Mouse (Mus musculus) C2C12 (cell line): ENCODE measurements around the gene Tbc1d30. TPM values are rescaled to one million over a fixed set of nuclear protein-coding genes. Genes with fewer than 3 reads are reported as not detected.

Experiments
- H3K27me3 ChIP-seq: one replicate; pipeline ENCODE4 v1.6.1; 2011; ENCODE audit not compliant: control insufficient read depth, insufficient read depth, insufficient read length
- H3K36me3 ChIP-seq: one replicate; pipeline ENCODE4 v1.6.1; 2011; ENCODE audit not compliant: control insufficient read depth, insufficient read depth
- H3K4me3 ChIP-seq: one replicate; pipeline ENCODE4 v1.5.1; 2011; ENCODE audit warnings: mild to moderate bottlenecking, control low read depth; ENCODE audit not compliant: poor library complexity, insufficient read depth, severe bottlenecking
- H3K79me2 ChIP-seq: one replicate; pipeline ENCODE4 v1.6.1; 2011; ENCODE audit not compliant: control insufficient read depth, insufficient read depth
- H3K79me3 ChIP-seq: one replicate; pipeline ENCODE4 v1.6.1; 2011; ENCODE audit warnings: low read depth, control low read depth
- H3ac ChIP-seq: one replicate; pipeline ENCODE3; 2011; ENCODE audit warnings: low read depth; ENCODE audit not compliant: control insufficient read depth, insufficient read length
- CEBPB ChIP-seq: IDR thresholded peaks from one replicate; pipeline ENCODE4 v1.6.1; 2011; ENCODE audit warnings: low read depth, mild to moderate bottlenecking, control low read depth, moderate library complexity
- CTCF ChIP-seq: IDR thresholded peaks from one replicate; pipeline ENCODE4 v1.5.1; 2011; ENCODE audit not compliant: control insufficient read depth, insufficient read depth, insufficient read length
- FOSL1 ChIP-seq: IDR thresholded peaks from one replicate; pipeline ENCODE4 v1.8.0; 2011; ENCODE audit warnings: mild to moderate bottlenecking, low read length; ENCODE audit not compliant: poor library complexity, insufficient read depth, severe bottlenecking
- MAX ChIP-seq: IDR thresholded peaks from one replicate; pipeline ENCODE4 v1.6.1; 2011; ENCODE audit warnings: mild to moderate bottlenecking, control low read depth
- MYOD1 ChIP-seq: IDR thresholded peaks from one replicate; pipeline ENCODE4 v1.6.1; 2011; ENCODE audit warnings: low read depth; ENCODE audit not compliant: control insufficient read depth, insufficient read length
- MYOG ChIP-seq: IDR thresholded peaks from one replicate; pipeline ENCODE4 v1.6.1; 2011; ENCODE audit not compliant: control insufficient read depth, insufficient read length; ENCODE audit errors: extremely low read depth
- USF1 ChIP-seq: IDR thresholded peaks from one replicate; pipeline ENCODE4 v1.6.1; 2011; ENCODE audit warnings: low read depth, mild to moderate bottlenecking, control low read depth, moderate library complexity
- long read RNA-seq, 2 experiments: library from polyadenylated mRNA; unstranded; transcript quantifications; one replicate each; pipeline ENCODE4 v2.0.0; 2019 to 2020
- polyA plus RNA-seq: library from polyadenylated mRNA; unstranded; fragments of >200 nt; fragmentation: generic; extraction: Trizol; gene quantifications from one replicate; pipeline ENCODE4 v1.2.1, GENCODE M21; 2012; ENCODE audit warnings: missing spikeins

Tbc1d30 gene
- polyA plus RNA-seq, result not detected
- long read RNA-seq, experiment 1, result 0 reads
- long read RNA-seq, experiment 2, result 0 reads

DNA sequence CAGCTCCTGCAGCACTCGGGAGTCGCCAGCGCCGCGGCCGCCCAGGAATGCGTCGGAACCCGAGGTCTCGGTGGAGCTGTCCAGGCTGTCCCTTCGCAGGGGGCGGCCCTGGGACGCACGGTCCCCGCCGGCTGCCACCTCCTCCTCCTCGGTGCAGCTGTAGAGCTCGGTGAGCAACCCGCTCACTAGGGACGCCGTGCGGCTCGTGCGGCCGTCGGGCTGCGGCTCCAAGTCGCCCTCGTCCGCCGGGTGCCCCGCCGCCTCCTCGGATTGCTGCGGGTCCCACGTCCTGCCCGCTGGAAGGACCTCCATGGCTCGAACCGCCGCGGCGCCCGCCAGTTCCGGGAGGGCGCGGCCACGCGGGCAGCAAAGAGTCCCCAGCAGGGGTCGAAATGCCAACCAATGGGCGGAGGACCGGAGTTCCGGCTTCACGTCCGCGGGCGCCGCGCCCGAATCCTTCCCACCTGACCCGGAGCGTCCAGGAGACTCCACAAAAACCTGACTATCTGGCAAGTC, at the start of gene Tbc1d30:
TSS of gene Tbc1d30 (minus strand) at position 213 of the 516 bp plus-strand sequence.
- H3K36me3 ChIP-seq, result no peaks in the 10 kb centered on the region
- H3K4me3 ChIP-seq, result no peak within 1 kb of the TSS
- H3K79me2 ChIP-seq, result no peaks in the 10 kb centered on the region
- peaks cover 29% of the 10 kb centered on the region for H3K27me3 ChIP-seq
- TF ChIP-seq USF1, result no peak
- TF ChIP-seq FOSL1, result no peak
- TF ChIP-seq CEBPB, result no peak
- TF ChIP-seq MYOD1, result no peak
- TF ChIP-seq CTCF, result no peak
- TF ChIP-seq MAX, result no peak
- TF ChIP-seq MYOG, result no peak
- no peak within 1 kb of the TSS for H3ac ChIP-seq
- H3K79me3 ChIP-seq, result no peaks in the 10 kb centered on the region

GRCm38 (mm10) chr10:121398599-121398998, 47.5 kb upstream of the Tbc1d30 start:
- no peak for TF ChIP-seq USF1
- no peak for TF ChIP-seq FOSL1
- TF ChIP-seq MYOD1, result no peak
- H3K36me3 ChIP-seq, result peaks cover 19% of the 10 kb centered on the region

GRCm38 (mm10) chr10:121395542-121396176, 44.6 kb upstream of the Tbc1d30 start:
- no peaks in the 10 kb centered on the region for H3K27me3 ChIP-seq
- H3ac ChIP-seq, result no peak overlapping the region
- H3K4me3 ChIP-seq, result no peak overlapping the region
- TF ChIP-seq CTCF (no peak), FOSL1 (no peak), MYOG (no peak), CEBPB (no peak), MYOD1 (no peak), USF1 (no peak), MAX (no peak)
- no peaks in the 10 kb centered on the region for H3K79me2 ChIP-seq
- no peaks in the 10 kb centered on the region for H3K79me3 ChIP-seq
- peaks cover 47% of the 10 kb centered on the region for H3K36me3 ChIP-seq

More at GRCm38 (mm10) chr10:121398599-121398998, 47.5 kb upstream of the Tbc1d30 start:
- no peaks in the 10 kb centered on the region for H3K79me3 ChIP-seq
- H3K4me3 ChIP-seq, result no peak overlapping the region
- no peaks in the 10 kb centered on the region for H3K27me3 ChIP-seq
- H3ac ChIP-seq, result no peak overlapping the region
- H3K79me2 ChIP-seq, result no peaks in the 10 kb centered on the region

DNA sequence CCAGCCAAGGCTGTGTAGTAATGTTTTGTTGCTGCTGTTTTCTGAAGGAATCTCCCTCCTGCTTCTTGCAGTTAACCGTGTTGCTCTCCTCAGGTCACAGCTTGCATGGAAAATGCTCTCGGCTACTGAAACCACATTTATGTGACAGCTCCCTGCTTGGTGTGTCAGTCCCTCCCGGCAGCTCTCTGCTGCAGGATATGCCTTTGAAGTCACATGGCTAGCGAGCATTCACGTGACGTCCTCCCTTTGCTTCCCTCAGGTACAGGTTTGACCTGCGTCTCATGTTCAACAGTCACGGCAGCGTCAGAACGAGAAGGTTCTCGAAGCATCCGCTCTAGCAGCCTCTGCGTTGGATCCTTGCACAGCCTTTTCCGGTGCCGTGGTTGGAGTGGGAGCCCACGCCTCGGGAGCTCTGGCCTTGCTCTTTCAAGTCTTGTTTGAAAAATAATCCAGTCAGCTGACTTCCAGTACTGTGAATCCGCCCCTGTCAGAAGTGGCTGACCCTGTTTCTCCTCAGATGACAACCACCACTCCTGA, 43.8 kb upstream of the Tbc1d30 start:
- no peaks in the 10 kb centered on the region for H3K79me2 ChIP-seq
- H3K4me3 ChIP-seq, result no peak overlapping the region
- H3K36me3 ChIP-seq, result peaks cover 52% of the 10 kb centered on the region
- H3K79me3 ChIP-seq, result no peaks in the 10 kb centered on the region
- H3ac ChIP-seq, result no peak overlapping the region
- no peaks in the 10 kb centered on the region for H3K27me3 ChIP-seq
- TF ChIP-seq MYOG (no peak), CTCF (no peak), MAX (no peak), USF1 (no peak), CEBPB (no peak), MYOD1 (no peak), FOSL1 (no peak)

DNA sequence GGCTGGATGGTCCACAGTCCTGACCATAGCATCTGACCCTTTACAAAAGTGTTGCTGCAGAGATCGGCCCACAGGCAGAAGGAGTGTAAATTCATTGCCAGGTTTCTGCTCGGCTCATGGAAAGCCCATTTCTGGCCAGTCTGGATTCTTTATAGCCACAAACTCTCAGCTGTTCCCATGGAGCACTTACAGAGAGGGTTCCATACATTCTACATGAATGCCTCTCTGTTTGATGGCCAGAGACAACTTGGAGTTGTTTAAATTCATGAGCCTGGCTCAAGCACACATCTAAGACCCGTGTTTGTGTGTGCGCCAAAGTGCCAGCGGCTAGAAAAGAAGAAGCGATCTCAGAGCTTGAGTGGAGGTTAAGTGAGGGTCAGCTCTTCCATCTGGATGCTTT, 43.2 kb upstream of the Tbc1d30 start:
- Histone ChIP-seq H3ac (no peak overlapping the region), H3K4me3 (no peak overlapping the region), H3K79me3 (no peaks in the 10 kb centered on the region), H3K79me2 (no peaks in the 10 kb centered on the region), H3K36me3 (peaks cover 58% of the 10 kb centered on the region), H3K27me3 (no peaks in the 10 kb centered on the region)
- TF ChIP-seq CEBPB (no peak), MYOG (no peak), USF1 (no peak), MAX (no peak), FOSL1 (no peak), MYOD1 (no peak), CTCF (no peak)
